Mouse (Mus musculus) stomach, embryonic 14.5 days (tissue): Measurements from ENCODE around the gene Gtf2e1. TPM values are rescaled to one million over a fixed set of nuclear protein-coding genes. Genes with fewer than 3 reads are reported as not detected.

Experiments
- polyA plus RNA-seq: library from polyadenylated mRNA; unstranded; fragments of >200 nt; fragmentation: Nextera tagmentation; extraction: Ambion mirVana; gene quantifications from 2 replicates; pipeline ENCODE4 v1.2.1, GENCODE M21; 2014

Gene Gtf2e1
- polyA plus RNA-seq, 1 experiment from 2014 or later: 25.0 TPM

Other genes starting within 250 kb of the Gtf2e1 start
- gene Stxbp5l, start 154.8 kb downstream of the Gtf2e1 start, polyA plus RNA-seq: 3.3 and 4.5 TPM in 2 replicates
- 25.8 and 28.5 TPM in 2 replicates for gene Rabl3, start 96 bp upstream of the Gtf2e1 start, polyA plus RNA-seq
- not detected in 2 replicates for gene Hgd, start 40.4 kb upstream of the Gtf2e1 start, polyA plus RNA-seq
- gene Ndufb4, start 114.7 kb upstream of the Gtf2e1 start, polyA plus RNA-seq: 62.5 and 69.3 TPM in 2 replicates
- gene Fstl1, start 237.1 kb upstream of the Gtf2e1 start, polyA plus RNA-seq: 519 and 542 TPM in 2 replicates